Mouse (Mus musculus) forebrain, embryonic 11.5 days (tissue): ENCODE results near the gene Ncor2. TPM values are rescaled to one million over a fixed set of nuclear protein-coding genes. Genes with fewer than 3 reads are reported as not detected.

Experiments
- ATAC-seq: fragments of 200-750 bp; cut with Nextera tagmentation; replicated peaks from 2 replicates; pipeline ENCODE4 v1.8.0; 2017; ENCODE audit warnings: moderate TSS enrichment; ENCODE audit not compliant: low FRiP score
- DNase-seq: peaks from one replicate; pipeline ENCODE4 v3.0.0-alpha.2; 2017; ENCODE audit warnings: low spot score
- H3K27ac ChIP-seq: fragments of 300-500 bp; sonication (generic); 2 replicates; pipeline ENCODE4 v1.5.1; 2014; ENCODE audit warnings: low read depth, low read length
- H3K27me3 ChIP-seq: fragments of 300-500 bp; sonication (generic); 2 replicates; pipeline ENCODE4 v1.6.1; 2014; ENCODE audit warnings: mild to moderate bottlenecking, low read length, mixed read lengths; ENCODE audit not compliant: control insufficient read depth, insufficient read depth
- H3K36me3 ChIP-seq: fragments of 300-500 bp; sonication (generic); 2 replicates; pipeline ENCODE4 v1.6.1; 2014; ENCODE audit warnings: mild to moderate bottlenecking, low read length, moderate library complexity, mixed read lengths; ENCODE audit not compliant: control insufficient read depth, insufficient read depth
- H3K4me1 ChIP-seq: fragments of 300-500 bp; sonication (generic); replicated peaks from 2 replicates; pipeline ENCODE4 v1.6.1; 2014; ENCODE audit warnings: low read length, mixed read lengths; ENCODE audit not compliant: control insufficient read depth, insufficient read depth
- H3K4me2 ChIP-seq: fragments of 300-500 bp; sonication (generic); 2 replicates; pipeline ENCODE4 v1.6.1; 2014; ENCODE audit warnings: low read depth, mild to moderate bottlenecking, low read length, moderate library complexity, mixed read lengths; ENCODE audit not compliant: severe bottlenecking
- H3K4me3 ChIP-seq: fragments of 300-500 bp; sonication (generic); 2 replicates; pipeline ENCODE4 v1.5.1; 2014; ENCODE audit warnings: low read depth, low read length
- H3K9ac ChIP-seq: fragments of 300-500 bp; sonication (generic); 2 replicates; pipeline ENCODE4 v1.6.1; 2014; ENCODE audit warnings: low read length
- H3K9me3 ChIP-seq: fragments of 300-500 bp; sonication (generic); 2 replicates; pipeline ENCODE4 v1.6.1; 2016; ENCODE audit warnings: low read length, mixed read lengths; ENCODE audit not compliant: control insufficient read depth
- WGBS: fragments of 180-500 bp; shearing (Covaris S2); extraction: QIAGEN DNeasy Blood & Tissue Kit; methylation state at CpG from one replicate; pipeline ENCODE4 v1.1.7; 2014; 5-methylcytosine and 5-hydroxymethylcytosine counted together
- polyA plus RNA-seq: library from polyadenylated mRNA; unstranded; fragments of >200 nt; fragmentation: Nextera tagmentation; extraction: Ambion mirVana; gene quantifications from 2 replicates; pipeline ENCODE4 v1.2.1, GENCODE M21; 2014

Ncor2 gene
- polyA plus RNA-seq, result 27.3 and 29.5 TPM in 2 replicates

- WGBS, result under 1% methylated on average over 63 of the region's 87 CpGs
- H3K4me2 ChIP-seq, result peak within 1 kb of the TSS; percentile 98
- H3K9me3 ChIP-seq, result no peaks in the 10 kb centered on the region
- DNase-seq (peak; percentile 91), ATAC-seq (peak; percentile 83)
- H3K4me3 ChIP-seq, result peak within 1 kb of the TSS; percentile 93
- no peaks in the 10 kb centered on the region; the same call in 1 of the 2 replicates for H3K27me3 ChIP-seq
- peak within 1 kb of the TSS; percentile 88 for H3K9ac ChIP-seq
- peaks cover 28% of the 10 kb centered on the region for H3K4me1 ChIP-seq
- no peaks in the 10 kb centered on the region for H3K36me3 ChIP-seq
- H3K27ac ChIP-seq, result peak within 1 kb of the TSS; percentile 86
Observed at GRCm38 (mm10) chr5:125179007-125179734, at the start of gene Ncor2. Ncor2 (minus strand) TSS chr5:125179219.

DNA sequence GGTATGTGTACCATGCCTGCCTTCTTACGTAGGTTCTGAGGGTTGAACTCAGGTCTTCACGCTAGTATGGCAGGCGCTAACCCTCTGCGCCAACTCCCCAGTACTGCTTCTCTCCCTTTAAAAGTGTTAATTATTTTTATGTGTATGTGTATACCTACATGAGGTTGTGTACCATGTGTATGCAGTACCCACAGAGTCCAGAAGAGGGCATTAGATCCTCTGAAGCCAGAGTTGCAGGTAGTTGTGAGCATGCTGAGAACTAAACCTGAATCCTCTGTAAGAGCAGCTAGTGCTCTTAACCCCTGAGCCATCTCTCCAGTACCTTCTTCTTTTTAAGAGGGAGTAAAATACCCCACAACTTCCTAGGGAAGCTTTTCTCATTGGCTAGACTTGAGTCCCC lies 48.7 kb upstream of the Ncor2 start:
- H3K4me3 ChIP-seq, result no peak overlapping the region
- H3K36me3 ChIP-seq, result no peaks in the 10 kb centered on the region
- DNase-seq (no peak), ATAC-seq (no peak)
- no peaks in the 10 kb centered on the region for H3K4me1 ChIP-seq
- H3K9ac ChIP-seq, result no peak overlapping the region
- 100% methylated on average over 4 of the region's 4 CpGs for WGBS
- no peak overlapping the region for H3K27ac ChIP-seq
- H3K27me3 ChIP-seq, result no peaks in the 10 kb centered on the region
- no peaks in the 10 kb centered on the region for H3K9me3 ChIP-seq
- no peak overlapping the region for H3K4me2 ChIP-seq

DNA sequence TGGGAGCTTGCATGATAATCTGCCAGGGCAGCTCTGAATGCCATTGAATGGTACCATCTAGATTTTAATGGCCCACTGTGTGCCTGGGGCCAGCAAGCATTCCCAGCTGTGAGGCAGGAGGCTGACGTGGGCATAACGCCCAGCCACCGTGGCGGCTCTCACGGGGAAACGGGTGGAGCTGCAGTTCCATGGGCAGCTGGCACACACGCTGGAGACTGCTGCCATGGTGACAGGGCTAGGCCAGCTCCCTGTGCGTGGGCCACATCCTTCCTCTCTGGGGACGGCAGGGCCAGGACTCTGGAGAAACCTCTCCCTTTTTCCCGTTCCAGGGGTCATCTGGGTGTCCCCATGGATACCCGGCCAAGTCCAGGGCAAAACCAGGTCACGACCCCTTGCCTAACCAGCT lies 47.2 kb upstream of the Ncor2 start:
- no peak overlapping the region for H3K4me3 ChIP-seq
- H3K9ac ChIP-seq, result no peak overlapping the region
- H3K36me3 ChIP-seq, result no peaks in the 10 kb centered on the region
- H3K27ac ChIP-seq, result no peak overlapping the region
- no peak overlapping the region for H3K4me2 ChIP-seq
- ATAC-seq (no peak), DNase-seq (no peak)
- 74% methylated on average over 12 of the region's 12 CpGs for WGBS
- H3K4me1 ChIP-seq, result no peaks in the 10 kb centered on the region
- no peaks in the 10 kb centered on the region for H3K27me3 ChIP-seq
- no peaks in the 10 kb centered on the region for H3K9me3 ChIP-seq

- no peak for ATAC-seq
- no peaks in the 10 kb centered on the region for H3K9me3 ChIP-seq
- no peaks in the 10 kb centered on the region for H3K36me3 ChIP-seq
- no peaks in the 10 kb centered on the region for H3K27me3 ChIP-seq
- H3K4me2 ChIP-seq, result no peak overlapping the region
- no peak overlapping the region for H3K27ac ChIP-seq
- no peak for DNase-seq
- no peak overlapping the region for H3K9ac ChIP-seq
- no peak overlapping the region for H3K4me3 ChIP-seq
- 38% methylated on average over 3 of the region's 3 CpGs for WGBS
- H3K4me1 ChIP-seq, result no peaks in the 10 kb centered on the region
Observed at GRCm38 (mm10) chr5:125224925-125225324, 45.9 kb upstream of the Ncor2 start.

DNA sequence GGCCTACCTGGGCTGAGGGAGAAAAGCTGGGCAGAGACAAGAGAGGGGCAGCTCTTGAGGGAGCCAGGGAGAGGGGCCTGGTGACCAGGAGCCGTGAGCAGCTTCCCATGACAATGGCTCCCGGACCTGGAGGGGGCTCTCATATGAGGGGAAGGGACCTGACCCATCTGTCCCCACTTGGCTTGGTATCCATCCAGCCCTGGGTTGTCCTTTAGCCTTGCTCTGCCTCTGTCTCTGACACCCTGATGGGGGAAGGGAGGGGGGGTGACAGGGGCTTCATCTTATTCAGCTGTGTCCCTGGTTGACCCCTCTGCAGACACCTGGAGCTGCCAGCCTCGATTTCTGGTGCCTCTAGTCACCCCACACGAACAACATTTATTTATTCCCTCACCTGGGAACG lies 44.9 kb upstream of the Ncor2 start:
- DNase-seq, result no peak
- H3K9ac ChIP-seq, result no peak overlapping the region
- H3K4me3 ChIP-seq, result no peak overlapping the region
- WGBS, result 63% methylated on average over 5 of the region's 5 CpGs
- no peaks in the 10 kb centered on the region for H3K27me3 ChIP-seq
- H3K4me2 ChIP-seq, result no peak overlapping the region
- no peaks in the 10 kb centered on the region for H3K9me3 ChIP-seq
- H3K27ac ChIP-seq, result no peak overlapping the region
- no peaks in the 10 kb centered on the region for H3K36me3 ChIP-seq
- no peak for ATAC-seq
- H3K4me1 ChIP-seq, result no peaks in the 10 kb centered on the region

DNA sequence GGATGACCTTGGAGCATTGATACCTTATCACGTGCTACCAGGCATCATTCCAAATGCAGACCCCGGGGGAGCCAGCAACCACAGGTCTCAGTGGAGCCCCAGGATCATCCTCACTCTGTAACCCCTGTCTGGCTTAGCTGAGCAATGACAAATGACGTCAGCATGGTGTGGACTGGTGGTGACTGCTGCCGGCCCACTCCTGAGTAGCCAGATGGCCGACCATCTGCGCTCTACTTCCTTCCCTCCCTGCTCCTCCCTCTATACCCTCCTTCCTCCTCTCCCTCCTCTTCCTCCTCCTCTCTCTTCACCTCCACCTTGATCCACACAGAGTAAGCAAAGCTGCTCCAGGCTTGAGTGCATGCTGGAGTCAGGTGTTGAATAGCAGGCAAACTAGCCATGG lies 43.7 kb upstream of the Ncor2 start:
- H3K27me3 ChIP-seq, result no peaks in the 10 kb centered on the region
- 81% methylated on average over 6 of the region's 6 CpGs for WGBS
- DNase-seq (no peak), ATAC-seq (no peak)
- no peak overlapping the region for H3K4me2 ChIP-seq
- H3K36me3 ChIP-seq, result no peaks in the 10 kb centered on the region
- H3K4me1 ChIP-seq, result peaks cover 2% of the 10 kb centered on the region; the same call in 1 of the 2 replicates
- no peaks in the 10 kb centered on the region for H3K9me3 ChIP-seq
- no peak overlapping the region for H3K4me3 ChIP-seq
- no peak overlapping the region for H3K9ac ChIP-seq
- no peak overlapping the region for H3K27ac ChIP-seq

DNA sequence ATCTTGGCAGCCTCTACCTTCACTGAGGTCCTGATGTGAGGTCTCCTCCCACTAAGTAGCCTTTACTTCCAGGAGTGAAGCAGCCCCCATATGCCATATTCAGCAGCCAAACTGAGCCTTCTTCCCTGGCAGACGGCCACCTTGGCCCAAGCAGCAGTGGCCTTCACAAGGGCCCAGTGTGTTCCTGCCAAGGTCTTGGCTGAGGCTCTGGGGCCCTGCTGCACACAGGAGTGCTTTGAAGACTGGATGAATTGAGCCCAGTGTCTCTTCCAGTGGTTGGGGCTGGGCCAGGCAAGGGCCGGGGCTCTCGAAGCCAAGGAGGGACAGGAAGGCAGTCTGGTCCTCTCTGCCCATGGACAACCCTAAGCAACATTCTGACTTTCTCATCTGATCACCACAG lies 42.8 kb upstream of the Ncor2 start:
- Histone ChIP-seq H3K4me3 (no peak overlapping the region), H3K4me2 (no peak overlapping the region), H3K9ac (no peak overlapping the region), H3K36me3 (no peaks in the 10 kb centered on the region), H3K27ac (no peak overlapping the region), H3K9me3 (no peaks in the 10 kb centered on the region), H3K4me1 (peaks cover 5% of the 10 kb centered on the region; the same call in 1 of the 2 replicates), H3K27me3 (no peaks in the 10 kb centered on the region)
- ATAC-seq (no peak), DNase-seq (no peak)
- 86% methylated on average over 3 of the region's 3 CpGs for WGBS

GRCm38 (mm10) chr5:125217426-125218170 lies 38.6 kb upstream of the Ncor2 start:
- Histone ChIP-seq H3K27me3 (no peaks in the 10 kb centered on the region), H3K27ac (peak overlapping the region; percentile 54; the same call in 1 of the 2 replicates), H3K9ac (peak overlapping the region; percentile 20; the same call in 1 of the 2 replicates), H3K4me3 (no peak overlapping the region), H3K36me3 (no peaks in the 10 kb centered on the region), H3K4me1 (peaks cover 8% of the 10 kb centered on the region; the same call in 1 of the 2 replicates), H3K9me3 (no peaks in the 10 kb centered on the region), H3K4me2 (no peak overlapping the region)
- 69% methylated on average over 9 of the region's 9 CpGs for WGBS
- ATAC-seq (no peak), DNase-seq (no peak)
